Mouse (Mus musculus) CH12.LX (cell line): ENCODE results near the gene Sfxn3. TPM values are rescaled to one million over a fixed set of nuclear protein-coding genes. Genes with fewer than 3 reads are reported as not detected.

Experiments
- DNase-seq: peaks from one replicate; pipeline ENCODE4 v3.0.0-alpha.2; 2013; ENCODE audit errors: extremely low read depth
- H3K27ac ChIP-seq: 2 replicates; pipeline ENCODE4 v1.5.1; 2012; ENCODE audit warnings: low read depth, mild to moderate bottlenecking, control low read depth, moderate library complexity; ENCODE audit not compliant: insufficient read depth
- H3K27me3 ChIP-seq: replicated peaks from 2 replicates; pipeline ENCODE3; 2012; ENCODE audit warnings: inconsistent platforms
- H3K36me3 ChIP-seq, 2 experiments: replicated peaks in 1 of 2; 2 replicates each; pipeline versions ENCODE3 to v1.6.1; 2012; ENCODE audit warnings: inconsistent platforms in 1 of 2, low read length in 1 of 2, mild to moderate bottlenecking in 1 of 2, mixed read lengths in 1 of 2, moderate library complexity in 1 of 2; ENCODE audit not compliant: control insufficient read depth in 1 of 2, insufficient read depth in 1 of 2
- H3K4me1 ChIP-seq, 2 experiments: 2 replicates each; pipeline ENCODE4 v1.6.1; 2012; ENCODE audit warnings: inconsistent platforms in 1 of 2, moderate library complexity in 1 of 2; ENCODE audit not compliant: insufficient read depth in 2 of 2, control insufficient read depth in 1 of 2
- H3K4me2 ChIP-seq: 2 replicates; pipeline ENCODE4 v1.6.1; 2012; ENCODE audit warnings: low read depth, mild to moderate bottlenecking, control low read depth; ENCODE audit not compliant: poor library complexity, insufficient read depth, severe bottlenecking
- H3K4me3 ChIP-seq, 3 experiments: fragments of 150-350 bp in 1 of 3; sonication (generic) in 1 of 3; replicated peaks in 1 of 3; 2 replicates each; pipeline versions ENCODE3 to v1.5.1; 2011 to 2012; ENCODE audit warnings: low read depth in 2 of 3, low read length in 2 of 3, mild to moderate bottlenecking in 2 of 3, moderate library complexity in 2 of 3, control low read depth in 1 of 3, improper control_type of control experiment in 1 of 3, inconsistent platforms in 1 of 3, mixed read lengths in 1 of 3; ENCODE audit not compliant: poor library complexity in 1 of 3
- H3K79me2 ChIP-seq: replicated peaks from 2 replicates; pipeline ENCODE4 v1.6.1; 2012; ENCODE audit warnings: mild to moderate bottlenecking, moderate library complexity; ENCODE audit not compliant: control insufficient read depth, poor library complexity, insufficient read depth, severe bottlenecking; ENCODE audit errors: extremely low read depth
- H3K9ac ChIP-seq: 2 replicates; pipeline ENCODE4 v1.6.1; 2012; ENCODE audit warnings: low read depth, mild to moderate bottlenecking, control low read depth, moderate library complexity; ENCODE audit not compliant: insufficient read depth
- H3K9me3 ChIP-seq: replicated peaks from 2 replicates; pipeline ENCODE3; 2012; ENCODE audit warnings: low read length, inconsistent platforms, mixed read lengths
- BHLHE40 ChIP-seq: IDR thresholded peaks from 2 replicates; pipeline ENCODE4 v1.6.1; 2011; ENCODE audit warnings: mild to moderate bottlenecking, low read depth, low read length, improper control_type of control experiment
- CTCF ChIP-seq, 2 experiments: IDR thresholded peaks in 1 of 2; conservative IDR thresholded peaks in 1 of 2; 2 replicates each; pipeline ENCODE4 v1.5.1; 2011 to 2012; ENCODE audit warnings: low read depth in 2 of 2, low read length in 2 of 2, improper control_type of control experiment in 1 of 2, inconsistent platforms in 1 of 2, mild to moderate bottlenecking in 1 of 2, moderate library complexity in 1 of 2
- ELF1 ChIP-seq: IDR thresholded peaks from 2 replicates; pipeline ENCODE4 v1.6.1; 2014; ENCODE audit warnings: low read depth, mild to moderate bottlenecking, inconsistent platforms, low read length, improper control_type of control experiment
- EP300 ChIP-seq: IDR thresholded peaks from 2 replicates; pipeline ENCODE4 v1.6.1; 2011; ENCODE audit warnings: low read length, improper control_type of control experiment
- GABPA ChIP-seq: IDR thresholded peaks from 2 replicates; pipeline ENCODE4 v1.6.1; 2012; ENCODE audit warnings: low read depth, low read length, improper control_type of control experiment, inconsistent platforms; ENCODE audit not compliant: insufficient replicate concordance
- IRF4 ChIP-seq: IDR thresholded peaks from 2 replicates; pipeline ENCODE4 v1.6.1; 2014; ENCODE audit warnings: low read depth, mild to moderate bottlenecking, inconsistent platforms, low read length, improper control_type of control experiment
- MAFK ChIP-seq: IDR thresholded peaks from 2 replicates; pipeline ENCODE4 v1.6.1; 2011; ENCODE audit warnings: low read length, improper control_type of control experiment; ENCODE audit not compliant: insufficient replicate concordance
- MAX ChIP-seq: IDR thresholded peaks from 2 replicates; pipeline ENCODE4 v1.6.1; 2011; ENCODE audit warnings: low read length, improper control_type of control experiment
- MEF2A ChIP-seq: IDR thresholded peaks from 2 replicates; pipeline ENCODE4 v1.6.1; 2014; ENCODE audit warnings: low read depth, mild to moderate bottlenecking, inconsistent platforms, low read length, improper control_type of control experiment, borderline replicate concordance
- MYC ChIP-seq: IDR thresholded peaks from 2 replicates; pipeline ENCODE4 v1.6.1; 2011; ENCODE audit warnings: low read depth, mild to moderate bottlenecking, improper control_type of control experiment, low read length
- NELFE ChIP-seq: IDR thresholded peaks from 2 replicates; pipeline ENCODE4 v1.6.1; 2011; ENCODE audit warnings: low read depth, low read length, improper control_type of control experiment
- NRF1 ChIP-seq: IDR thresholded peaks from 2 replicates; pipeline ENCODE4 v1.6.1; 2014; ENCODE audit warnings: low read depth, mild to moderate bottlenecking, inconsistent platforms, low read length, improper control_type of control experiment, moderate library complexity
- PAX5 ChIP-seq: IDR thresholded peaks from 2 replicates; pipeline ENCODE4 v1.6.1; 2012; ENCODE audit warnings: low read length, inconsistent platforms, mixed read lengths
- POLR2A ChIP-seq: IDR thresholded peaks from 2 replicates; pipeline ENCODE4 v1.6.1; 2011; ENCODE audit warnings: low read depth, mild to moderate bottlenecking, improper control_type of control experiment, low read length
- POLR2AphosphoS2 ChIP-seq: IDR thresholded peaks from 2 replicates; pipeline ENCODE4 v1.6.1; 2011; ENCODE audit warnings: low read depth, low read length, improper control_type of control experiment
- RAD21 ChIP-seq: IDR thresholded peaks from 2 replicates; pipeline ENCODE4 v1.6.1; 2011; ENCODE audit warnings: low read depth, mild to moderate bottlenecking, low read length, improper control_type of control experiment, moderate library complexity
- TBP ChIP-seq: conservative IDR thresholded peaks from 2 replicates; pipeline ENCODE4 v1.6.1; 2011; ENCODE audit warnings: low read depth, low read length, improper control_type of control experiment
- USF1 ChIP-seq: IDR thresholded peaks from 2 replicates; pipeline ENCODE4 v1.6.1; 2014; ENCODE audit warnings: low read depth, mild to moderate bottlenecking, inconsistent platforms, low read length, improper control_type of control experiment
- USF2 ChIP-seq: conservative IDR thresholded peaks from 2 replicates; pipeline ENCODE4 v1.6.1; 2011; ENCODE audit warnings: low read depth, low read length, improper control_type of control experiment
- ZC3H11A ChIP-seq: IDR thresholded peaks from 2 replicates; pipeline ENCODE4 v1.6.1; 2012; ENCODE audit warnings: low read depth, mild to moderate bottlenecking, inconsistent platforms, low read length, improper control_type of control experiment
- dilution Hi-C: fragments of 300-500 bp; cut with MboI; formaldehyde crosslinking; loops from 2 replicates; pipeline ENCODE4 v1.14.3; 2020; ENCODE audit warnings: low sequenced_read_pairs; ENCODE audit not compliant: extremely low pct_unique_long_range_greater_than_20kb, extremely low pct_ligation_motif_present
- in situ Hi-C: fragments of 300-500 bp; cut with MboI; formaldehyde crosslinking; loops from 3 replicates; pipeline ENCODE4 v1.14.3; 2019; ENCODE audit warnings: low sequenced_read_pairs, low pct_ligation_motif_present, low pct_unique_long_range_greater_than_20kb, mixed read lengths
- polyA plus RNA-seq: library from polyadenylated mRNA; unstranded; fragments of >175 nt; gene quantifications from 2 replicates; pipeline ENCODE4 v1.2.1, GENCODE M21; 2012; ENCODE audit warnings: low read depth; ENCODE audit not compliant: insufficient read length
- total RNA-seq, 2 experiments: library from RNA; depleted of rRNA; stranded (reverse); fragments of 300-350 nt in 1 of 2; fragments of >200 nt in 1 of 2; gene quantifications; 2 replicates each; pipeline ENCODE4 v1.2.3; 2012 to 2014

Gene Sfxn3
- total and polyA plus RNA-seq, 3 experiments: 1.4 to 4.2 (median 3.6) TPM

DNA sequence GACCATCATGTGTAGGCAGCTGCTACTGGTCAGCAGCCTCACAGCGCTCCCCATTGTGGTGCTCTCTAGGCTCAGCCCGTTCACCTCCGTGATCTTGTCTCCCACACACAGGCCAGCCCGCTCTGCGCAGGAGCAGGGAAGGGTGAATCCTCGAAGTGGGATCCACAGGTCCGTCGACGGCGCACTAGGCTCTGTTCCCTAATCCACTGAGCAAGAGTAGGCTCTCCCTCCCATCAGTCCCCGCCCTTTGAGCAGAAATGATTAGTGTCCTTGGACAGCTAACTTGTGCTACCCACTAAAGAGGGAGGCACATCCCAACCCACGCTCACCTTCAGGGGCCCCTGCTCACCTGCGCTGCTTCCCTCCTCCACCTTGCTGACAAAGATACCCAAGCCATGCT is 7.1 kb upstream of the Sfxn3 start:
- Histone ChIP-seq H3K36me3 (no peaks in the 10 kb centered on the region), H3K4me2 (no peak overlapping the region), H3K9ac (no peak overlapping the region), H3K4me3 (no peak overlapping the region), H3K9me3 (no peaks in the 10 kb centered on the region), H3K27ac (no peak overlapping the region), H3K27me3 (peaks cover 66% of the 10 kb centered on the region), H3K79me2 (no peaks in the 10 kb centered on the region), H3K4me1 (peaks cover 4% of the 10 kb centered on the region in 2 experiments; a peak in 1 of 4 replicates)
- dilution Hi-C loops (no loop called here), in situ Hi-C loops (loop anchor here (25.0 kb wide), 1 partner anchor 453 kb away; no protein-coding TSS in a partner anchor)
- DNase-seq: no peak
- TF ChIP-seq TBP: no peak
- TF ChIP-seq BHLHE40: no peak
- TF ChIP-seq MAFK: no peak
- TF ChIP-seq NRF1: no peak
- TF ChIP-seq MAX: no peak
- TF ChIP-seq POLR2AphosphoS2: no peak
- no peak for TF ChIP-seq USF1
- no peak for TF ChIP-seq RAD21
- no peak for TF ChIP-seq USF2
- no peak for TF ChIP-seq IRF4
- no peak for TF ChIP-seq ZC3H11A
- TF ChIP-seq POLR2A: no peak
- TF ChIP-seq EP300: no peak
- no peak for TF ChIP-seq MYC
- no peak for TF ChIP-seq ELF1
- TF ChIP-seq NELFE: no peak

DNA sequence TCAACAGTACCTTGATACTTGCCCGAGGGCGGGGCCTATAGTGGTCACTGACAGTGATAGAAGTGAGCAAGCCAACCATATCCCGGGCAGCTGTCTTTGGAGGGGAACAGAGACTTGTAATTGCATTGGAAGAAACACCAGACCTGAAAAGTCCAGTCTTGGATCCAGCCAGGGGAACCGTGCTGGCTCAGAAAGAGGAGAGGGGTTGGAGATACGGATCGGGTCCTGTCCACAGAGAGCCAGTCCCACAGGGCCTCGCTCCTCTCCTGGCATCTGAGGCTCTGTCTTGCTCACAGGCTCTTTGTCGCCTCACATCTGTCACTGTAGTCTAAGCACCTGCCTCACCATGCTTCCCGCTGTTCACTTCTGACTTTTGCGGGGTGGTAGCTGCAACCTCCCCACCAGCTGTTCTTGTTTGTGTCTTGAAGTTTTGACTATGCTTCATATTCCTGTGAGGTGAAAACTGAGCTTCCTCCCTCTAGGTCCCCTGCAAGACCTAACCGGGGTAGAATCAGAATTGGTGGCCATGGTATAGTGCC is 2.8 kb upstream of the Sfxn3 start:
- Histone ChIP-seq H3K36me3 (peaks cover 0 to 5% of the 10 kb centered on the region in 2 experiments), H3K27me3 (peaks cover 75% of the 10 kb centered on the region), H3K79me2 (no peaks in the 10 kb centered on the region), H3K9ac (no peak overlapping the region), H3K4me3 (no peak overlapping the region), H3K4me1 (peaks cover 4 to 30% of the 10 kb centered on the region in 2 experiments; a peak in 3 of 4 replicates), H3K9me3 (no peaks in the 10 kb centered on the region)
- in situ Hi-C loops: loop anchor here (25.0 kb wide), 1 partner anchor 457 kb away; no protein-coding TSS in a partner anchor
- TF ChIP-seq EP300 (no peak), CTCF (conservative IDR thresholded peaks at IDR 0.05 in 1 of 2, IDR thresholded peaks at IDR 0.05 in 1 of 2; ENCODE audit: low read depth in 2 of 2, low read length in 2 of 2) (no peak), MEF2A (no peak), USF1 (no peak), PAX5 (no peak), GABPA (no peak), POLR2A (no peak)
- TF ChIP-seq, all 38 proteins: peak for 0
- Histone ChIP-seq H3K27ac (no peak overlapping the region), H3K4me2 (no peak overlapping the region)
- DNase-seq: no peak
- dilution Hi-C loops: no loop called here
